Mouse (Mus musculus) bone marrow, adult 2 months (tissue): Measurements from ENCODE around the gene Sh2d1b1. TPM values are rescaled to one million over a fixed set of nuclear protein-coding genes. Genes with fewer than 3 reads are reported as not detected.
A peak's percentile ranks its signal among the peaks of the same experiment; 100 is the strongest.

Source experiments
- H3K27ac ChIP-seq: fragments of 200-500 bp; 2 replicates; pipeline ENCODE4 v1.5.1; 2012; ENCODE audit warnings: low read depth, mild to moderate bottlenecking, control low read depth, inconsistent platforms, low read length; ENCODE audit not compliant: control insufficient read depth, poor library complexity, insufficient read depth
- H3K4me1 ChIP-seq: fragments of 200-500 bp; 2 replicates; pipeline ENCODE4 v1.6.1; 2011; ENCODE audit warnings: low read length; ENCODE audit not compliant: control insufficient read depth, insufficient read depth
- H3K4me3 ChIP-seq: fragments of 200-500 bp; replicated peaks from 2 replicates; pipeline ENCODE3; 2011; ENCODE audit warnings: mild to moderate bottlenecking, low read depth, low read length, control low read depth; ENCODE audit not compliant: control insufficient read depth
- CTCF ChIP-seq: fragments of 200-500 bp; IDR thresholded peaks from 2 replicates; pipeline ENCODE4 v1.5.1; 2011; ENCODE audit warnings: low read length, control low read depth; ENCODE audit not compliant: control insufficient read depth, insufficient read depth
- POLR2A ChIP-seq: fragments of 200-500 bp; IDR thresholded peaks from 2 replicates; pipeline ENCODE4 v1.6.1; 2011; ENCODE audit warnings: low read depth, mild to moderate bottlenecking, control low read depth, low read length, borderline replicate concordance; ENCODE audit not compliant: control insufficient read depth
- whole genome bisulfite sequencing: fragments of 180-500 bp; shearing (Covaris S2); methylation state at CpG from one replicate; pipeline ENCODE4 v1.1.7; 2018; 5-methylcytosine and 5-hydroxymethylcytosine counted together
- polyA plus RNA-seq: library from polyadenylated mRNA; stranded (reverse); fragments of >200 nt; gene quantifications from 2 replicates; pipeline ENCODE4 v1.2.4, GENCODE M21; 2011; ENCODE audit warnings: low replicate concordance; ENCODE audit not compliant: missing spikeins, insufficient read depth, insufficient read length

The Sh2d1b1 gene
- polyA plus RNA-seq, 1 experiment: 2.8 TPM

DNA sequence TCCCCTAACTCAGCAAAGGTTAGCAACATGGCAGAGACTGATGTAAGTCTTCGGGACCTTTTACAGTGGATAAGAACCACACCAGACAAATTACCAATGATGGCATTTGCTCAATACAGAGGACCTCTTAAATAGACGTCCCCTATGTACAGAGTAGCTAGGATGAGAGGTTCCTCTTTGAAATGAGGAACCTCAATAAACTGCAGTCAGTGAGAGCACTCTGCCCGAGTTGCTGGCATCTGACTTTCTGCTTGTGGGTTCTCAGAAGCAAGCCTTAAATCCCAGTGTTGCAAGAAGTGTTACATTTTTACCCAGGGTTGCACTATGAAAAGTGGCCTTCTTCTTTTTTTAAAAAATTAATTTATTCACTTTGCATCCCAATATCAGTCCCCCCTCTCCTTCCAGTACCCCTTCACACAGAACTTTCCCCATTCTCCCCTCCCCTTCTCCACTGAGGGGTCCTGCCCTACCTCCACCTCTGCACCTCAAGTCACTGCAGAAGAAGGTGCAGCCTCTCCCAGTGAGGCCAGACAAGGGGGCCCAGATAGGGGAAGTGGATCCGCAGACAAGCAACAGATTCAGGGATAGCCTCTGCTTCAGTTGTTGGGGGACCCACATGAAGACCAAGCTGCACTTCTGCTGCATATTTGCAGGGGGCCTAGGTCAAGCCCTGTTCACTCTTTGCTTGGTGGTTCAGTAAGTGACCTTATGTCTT is 5.5 kb downstream of the Sh2d1b1 start:
- TF ChIP-seq CTCF (no peak), POLR2A (no peak)
- Histone ChIP-seq H3K4me1 (peaks cover 2% of the 10 kb centered on the region; the same call in 1 of the 2 replicates), H3K4me3 (no peak overlapping the region), H3K27ac (peak overlapping the region; percentile 74)
- WGBS: 11% methylated on average over 4 of the region's 4 CpGs

DNA sequence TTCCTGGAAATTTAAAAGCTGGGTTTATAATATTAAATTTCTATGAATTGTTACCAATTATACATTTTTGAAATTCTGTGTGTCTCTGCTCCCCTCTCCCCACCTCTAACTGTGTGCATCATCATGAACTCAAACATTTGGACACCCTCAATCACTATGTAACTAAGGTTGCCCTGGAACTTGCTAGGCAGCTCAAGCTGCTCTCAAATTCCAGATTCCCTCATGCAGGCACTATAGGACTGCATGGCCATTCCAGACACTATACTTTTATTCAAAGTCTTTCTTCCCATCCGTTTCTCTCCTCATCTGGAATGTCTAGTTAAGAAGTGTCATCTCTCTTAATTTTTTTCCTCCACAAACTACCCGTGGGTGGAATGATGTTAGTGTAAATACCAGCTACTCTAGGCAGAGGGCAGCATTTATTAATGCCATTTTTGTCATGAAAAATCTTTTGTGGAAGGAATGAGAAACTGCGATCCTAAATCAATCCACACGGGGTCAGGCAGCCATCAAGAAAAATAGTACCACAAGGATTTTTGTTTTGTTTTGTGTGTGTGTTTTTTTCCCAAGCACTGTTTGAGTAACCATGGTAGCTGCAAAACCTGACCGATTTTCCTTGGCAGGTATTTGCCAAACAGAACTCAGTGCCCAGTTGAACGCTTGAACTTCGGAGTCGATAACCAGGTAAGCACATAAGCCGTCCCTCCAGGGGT is 15.3 kb downstream of the Sh2d1b1 start:
- H3K4me1 ChIP-seq: no peaks in the 10 kb centered on the region
- H3K4me3 ChIP-seq: no peak overlapping the region
- TF ChIP-seq CTCF (no peak), POLR2A (no peak)
- H3K27ac ChIP-seq: no peak overlapping the region
- 42% methylated on average over 9 of the region's 9 CpGs for WGBS

DNA sequence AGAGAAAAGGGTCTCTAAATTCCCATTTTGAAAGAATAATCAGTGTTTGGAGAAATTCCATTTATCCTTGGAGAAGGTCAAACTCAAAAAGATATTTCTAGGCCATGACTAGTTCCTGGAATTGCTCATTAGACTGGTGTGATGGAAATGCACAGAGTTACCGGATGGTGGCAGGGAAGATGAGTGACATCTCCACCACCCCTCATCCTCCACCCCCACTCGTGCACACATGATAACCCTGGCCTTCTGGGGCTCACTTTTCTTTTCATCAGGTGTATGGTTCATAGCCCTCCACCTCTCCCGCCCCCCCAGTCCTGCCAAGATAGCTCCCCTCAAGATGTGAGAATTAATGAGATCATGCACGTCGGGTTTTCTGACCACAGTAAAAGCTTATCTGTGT is 16.1 kb downstream of the Sh2d1b1 start:
- no peaks in the 10 kb centered on the region for H3K4me1 ChIP-seq
- TF ChIP-seq POLR2A (no peak), CTCF (no peak)
- WGBS: 83% methylated on average over 5 of the region's 5 CpGs

DNA sequence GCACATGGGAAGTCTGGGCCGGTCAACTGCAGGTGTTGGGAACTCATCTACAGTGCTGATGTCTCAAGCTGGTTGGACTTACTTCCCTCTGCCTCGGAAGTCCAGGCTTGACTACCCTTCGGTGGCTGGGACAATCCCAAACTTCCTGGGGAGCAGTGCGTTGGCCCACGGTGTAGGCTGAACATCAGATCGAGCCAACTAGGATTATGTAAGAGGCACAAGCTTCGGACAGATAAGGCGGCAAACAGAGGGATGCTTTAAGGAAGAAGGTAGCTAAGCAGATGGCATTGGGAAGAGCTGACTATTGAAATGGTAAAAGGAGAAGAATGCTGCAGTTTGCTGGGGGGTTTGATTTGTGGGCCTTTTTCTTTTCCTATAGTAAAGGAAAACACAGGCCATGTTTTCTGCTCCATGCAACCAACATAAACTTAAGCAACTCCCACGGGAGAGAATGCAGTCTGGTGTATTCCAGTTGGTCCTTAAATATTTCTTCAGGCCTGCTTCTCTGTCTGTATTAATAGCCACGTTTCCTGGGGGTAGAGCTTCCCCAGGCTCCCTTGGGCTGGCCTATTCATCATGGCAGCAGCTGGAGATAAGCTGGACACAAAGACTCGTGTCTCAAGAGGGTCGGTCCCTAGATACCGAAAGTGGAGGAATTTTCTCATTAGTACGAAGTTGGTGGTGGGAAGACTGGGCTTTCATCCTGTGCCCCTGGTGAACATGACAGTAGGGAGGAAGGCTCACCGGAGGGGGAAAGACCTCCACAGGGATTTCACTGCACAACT is 17.9 kb downstream of the Sh2d1b1 start:
- WGBS: 79% methylated on average over 15 of the region's 15 CpGs
- no peak for TF ChIP-seq POLR2A
- TF ChIP-seq CTCF: no peak
- Histone ChIP-seq H3K4me1 (no peaks in the 10 kb centered on the region), H3K4me3 (no peak overlapping the region), H3K27ac (no peak overlapping the region)

More for the DNA sequence above, 16.1 kb downstream of the Sh2d1b1 start:
- Histone ChIP-seq H3K27ac (no peak overlapping the region), H3K4me3 (no peak overlapping the region)

DNA sequence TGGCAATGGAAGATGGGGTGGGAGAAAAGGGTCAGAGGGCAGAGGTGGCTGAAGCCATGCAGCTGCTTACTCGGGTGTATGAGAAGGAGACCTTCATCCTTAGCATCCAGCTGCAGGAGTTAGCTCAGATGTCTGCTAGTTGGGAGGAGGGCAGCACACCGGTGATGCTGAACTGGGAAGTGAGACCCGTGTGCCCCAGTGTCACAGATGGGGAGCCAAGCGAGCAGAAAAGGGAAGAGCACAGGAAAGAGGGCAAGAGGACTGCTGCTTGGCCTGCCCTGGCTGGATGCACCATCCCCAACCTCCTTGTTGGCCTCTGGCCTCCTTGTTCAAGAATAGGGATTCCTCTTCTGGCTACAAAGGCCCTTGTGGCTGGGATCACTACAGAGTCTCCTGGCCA is 22.4 kb downstream of the Sh2d1b1 start:
- Histone ChIP-seq H3K4me1 (no peaks in the 10 kb centered on the region), H3K4me3 (no peak overlapping the region), H3K27ac (no peak overlapping the region)
- TF ChIP-seq POLR2A (no peak), CTCF (no peak)
- 53% methylated on average over 4 of the region's 4 CpGs for WGBS

DNA sequence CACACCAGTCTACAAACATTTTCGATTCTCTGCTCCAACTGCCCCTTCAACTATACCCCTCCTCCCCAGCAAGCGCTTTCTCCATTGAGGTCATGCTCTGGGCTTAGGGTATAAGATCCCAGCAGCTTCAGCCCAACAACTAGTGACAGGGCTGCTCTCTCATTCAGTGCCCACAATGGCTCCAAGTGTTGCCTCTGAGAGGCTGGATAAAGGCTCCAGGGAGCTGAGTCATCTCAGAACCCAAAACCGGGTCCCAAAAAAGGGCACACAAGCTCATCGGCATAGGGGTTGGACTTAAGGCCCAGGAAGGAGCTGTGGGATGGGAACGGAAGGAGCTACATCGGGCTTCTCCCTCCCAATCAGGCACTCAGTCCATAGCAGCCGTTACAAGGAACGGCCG is 24.6 kb downstream of the Sh2d1b1 start:
- TF ChIP-seq POLR2A: no peak
- no peak for TF ChIP-seq CTCF
- no peaks in the 10 kb centered on the region; the same call in 1 of the 2 replicates for H3K4me1 ChIP-seq
- H3K4me3 ChIP-seq: no peak overlapping the region
- 87% methylated on average over 9 of the region's 9 CpGs for WGBS
- no peak overlapping the region for H3K27ac ChIP-seq

DNA sequence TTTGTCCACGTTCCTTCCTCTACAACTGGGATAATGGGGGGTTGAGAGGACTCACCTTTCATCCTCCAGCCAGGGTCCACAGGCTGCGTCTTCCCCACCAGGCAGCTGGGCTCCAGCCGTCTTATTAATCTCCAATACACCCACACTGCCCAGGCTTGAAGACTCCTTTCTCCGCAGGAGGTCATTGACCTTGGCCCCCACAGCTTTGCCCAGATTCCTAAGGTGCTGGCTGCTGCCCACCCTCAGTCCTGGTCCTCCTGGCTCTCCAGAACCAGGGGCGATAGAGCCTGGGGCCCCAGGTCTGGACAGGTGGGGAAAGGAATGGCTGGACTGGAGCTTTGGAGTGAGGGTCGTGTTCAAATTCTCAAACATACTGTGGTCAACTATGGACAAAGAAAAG is 25.3 kb downstream of the Sh2d1b1 start:
- Histone ChIP-seq H3K4me1 (no peaks in the 10 kb centered on the region; the same call in 1 of the 2 replicates), H3K27ac (no peak overlapping the region), H3K4me3 (no peak overlapping the region)
- TF ChIP-seq CTCF (no peak), POLR2A (no peak)
- WGBS: 85% methylated on average over 6 of the region's 6 CpGs

DNA sequence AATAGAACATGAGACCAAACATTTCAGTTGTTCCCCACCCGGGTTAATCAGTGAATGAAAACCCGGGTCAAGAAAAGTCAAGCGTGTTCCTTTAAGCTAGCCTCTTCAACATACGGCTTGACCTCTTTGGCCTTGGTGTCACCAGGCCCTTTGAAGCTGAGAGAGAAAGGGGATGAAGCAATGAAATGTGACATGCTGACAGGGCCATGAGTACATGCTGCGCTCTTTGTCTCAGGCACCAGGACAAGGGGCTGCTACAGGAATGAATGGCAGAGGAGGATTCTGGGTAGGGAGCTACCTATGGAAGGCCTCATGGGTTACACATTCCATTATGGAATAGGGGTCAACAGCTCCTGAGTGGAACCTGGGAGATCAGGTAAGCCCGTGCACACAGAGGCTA is 26.0 kb downstream of the Sh2d1b1 start:
- no peak overlapping the region for H3K27ac ChIP-seq
- no peak for TF ChIP-seq POLR2A
- TF ChIP-seq CTCF: no peak
- no peaks in the 10 kb centered on the region; the same call in 1 of the 2 replicates for H3K4me1 ChIP-seq
- H3K4me3 ChIP-seq: no peak overlapping the region
- WGBS: 85% methylated on average over 6 of the region's 6 CpGs
